Comparison of ENCODE assay signal across 13 mouse cellular contexts in the genomic region with DNA sequence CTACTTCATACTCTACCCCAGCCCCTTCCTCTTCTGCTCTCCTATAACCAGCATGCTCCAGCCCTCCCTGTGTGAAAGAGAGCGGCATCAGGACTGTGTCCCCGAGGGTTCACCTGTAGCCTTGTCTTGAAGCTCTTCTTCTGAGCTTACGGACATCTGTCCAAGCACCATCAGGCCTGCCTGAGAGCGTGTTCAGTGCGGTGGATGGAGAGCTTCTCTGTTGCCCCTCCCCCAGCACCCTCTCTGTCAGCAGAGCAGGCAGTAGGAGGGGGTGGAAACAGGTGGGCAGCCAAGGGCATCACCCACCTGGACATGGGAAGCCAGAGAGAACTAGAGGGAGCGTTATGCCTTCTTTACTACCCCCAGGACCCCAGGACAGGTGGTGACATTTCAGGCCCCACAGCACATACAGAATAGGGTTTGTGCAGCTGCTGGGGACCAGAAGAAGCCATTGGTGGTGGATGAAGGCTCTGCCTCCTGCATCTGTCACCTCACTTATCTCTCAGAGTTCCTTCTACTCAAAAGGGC. TPM values are rescaled to one million over a fixed set of nuclear protein-coding genes. Genes with fewer than 3 reads are reported as not detected.
DNase-seq lines count a peak whose midpoint lies in the region; ATAC-seq lines count a peak whose summit lies in the region.
"Had no signal": no experiment of that assay in that cellular context is flagged by ENCODE, and none has a peak within 500 bp of the region (broad histone marks: within the 10 kb centered on the region; RNA-seq: fewer than 3 reads in every experiment).

No protein-coding gene starts in this region.

- no peak overlapping the region for H3K4me3 ChIP-seq in forebrain, embryonic 10.5 days
- no peak overlapping the region for H3K4me3 ChIP-seq in forebrain, embryonic 11.5 days (ENCODE audit: low read depth, low read length)
- no peak overlapping the region for H3K4me3 ChIP-seq in forebrain, embryonic 14.5 days (ENCODE audit: low read depth, low read length)
- no peak overlapping the region for H3K4me3 ChIP-seq in hindbrain, embryonic 16.5 days (ENCODE audit: low read length)
- no peak overlapping the region for H3K4me3 ChIP-seq in neural tube, embryonic 13.5 days
- H3K4me3 ChIP-seq: heart, embryonic 13.5 days; limb, embryonic 12.5 days had no signal

- H3K27ac ChIP-seq in forebrain, embryonic 10.5 days: peak overlapping the region; percentile 62; the same call in 1 of the 2 replicates
- H3K27ac ChIP-seq in forebrain, embryonic 11.5 days (ENCODE audit: low read depth, low read length): no peak overlapping the region
- peak overlapping the region; percentile 94 for H3K27ac ChIP-seq in forebrain, embryonic 14.5 days (ENCODE audit: low read depth, low read length)
- peak overlapping the region; percentile 90 for H3K27ac ChIP-seq in hindbrain, embryonic 16.5 days (ENCODE audit: low read depth, low read length)
- H3K27ac ChIP-seq in neural tube, embryonic 13.5 days (replicated peaks): peak overlapping the region; percentile 89
- H3K27ac ChIP-seq: kidney, postnatal 0 days; limb, embryonic 12.5 days; macrophage had no signal

- 79% methylated on average over 6 of the region's 6 CpGs for WGBS in forebrain, embryonic 10.5 days
- 85% methylated on average over 6 of the region's 6 CpGs for WGBS in forebrain, embryonic 11.5 days
- WGBS in forebrain, embryonic 14.5 days: 67% methylated on average over 6 of the region's 6 CpGs
- 45% methylated on average over 6 of the region's 6 CpGs for WGBS in hindbrain, embryonic 16.5 days
- WGBS in neural tube, embryonic 13.5 days: 64% methylated on average over 6 of the region's 6 CpGs

- H3K4me2 ChIP-seq in forebrain, embryonic 11.5 days (ENCODE audit: low read depth, low read length, severe bottlenecking): no peak overlapping the region
- H3K4me2 ChIP-seq in forebrain, embryonic 14.5 days (ENCODE audit: low read length): peak overlapping the region; percentile 22; the same call in 1 of the 2 replicates
- H3K4me2 ChIP-seq in hindbrain, embryonic 16.5 days (ENCODE audit: low read length): no peak overlapping the region
- H3K4me2 ChIP-seq in neural tube, embryonic 13.5 days: peak overlapping the region; percentile 31; the same call in 1 of the 2 replicates
- H3K4me2 ChIP-seq: heart, embryonic 13.5 days; limb, embryonic 12.5 days had no signal

- peaks cover 54% of the 10 kb centered on the region for H3K4me1 ChIP-seq in forebrain, embryonic 10.5 days
- peaks cover 21% of the 10 kb centered on the region for H3K4me1 ChIP-seq in forebrain, embryonic 11.5 days (replicated peaks; ENCODE audit: control insufficient read depth, insufficient read depth, low read length)
- peaks cover 45% of the 10 kb centered on the region for H3K4me1 ChIP-seq in forebrain, embryonic 14.5 days (ENCODE audit: control insufficient read depth, insufficient read depth, low read length)
- peaks cover 74% of the 10 kb centered on the region for H3K4me1 ChIP-seq in hindbrain, embryonic 16.5 days (ENCODE audit: control insufficient read depth, insufficient read depth, low read depth, low read length)
- H3K4me1 ChIP-seq in neural tube, embryonic 13.5 days (replicated peaks): peaks cover 95% of the 10 kb centered on the region

- no peaks in the 10 kb centered on the region for H3K9me3 ChIP-seq in forebrain, embryonic 10.5 days
- H3K9me3 ChIP-seq in forebrain, embryonic 11.5 days (ENCODE audit: control insufficient read depth, low read length): no peaks in the 10 kb centered on the region
- H3K9me3 ChIP-seq in forebrain, embryonic 14.5 days (replicated peaks; ENCODE audit: control insufficient read depth, low read length): no peaks in the 10 kb centered on the region
- no peaks in the 10 kb centered on the region for H3K9me3 ChIP-seq in hindbrain, embryonic 16.5 days (ENCODE audit: control insufficient read depth, low read length)
- H3K9me3 ChIP-seq in neural tube, embryonic 13.5 days: no peaks in the 10 kb centered on the region
- H3K9me3 ChIP-seq: heart, embryonic 13.5 days; limb, embryonic 12.5 days had no signal

- no peak for DNase-seq in forebrain, embryonic 10.5 days (ENCODE audit: extremely low spot score, low spot score)
- no peak for DNase-seq in forebrain, embryonic 11.5 days (ENCODE audit: low spot score)
- no peak for DNase-seq in forebrain, embryonic 14.5 days (ENCODE audit: low spot score)
- no peak for DNase-seq in thymus, postnatal 25 days
- DNase-seq in thymus, postnatal 10 days (ENCODE audit: low spot score in 2 of 2): no peak
- DNase-seq in cerebellum, postnatal 36 days: no peak
- DNase-seq: gastrocnemius, postnatal 36 days had no signal

- H3K27me3 ChIP-seq in forebrain, embryonic 10.5 days (ENCODE audit: poor library complexity, severe bottlenecking): peaks cover 71% of the 10 kb centered on the region
- no peaks in the 10 kb centered on the region for H3K27me3 ChIP-seq in forebrain, embryonic 11.5 days (ENCODE audit: control insufficient read depth, insufficient read depth, low read length)
- no peaks in the 10 kb centered on the region for H3K27me3 ChIP-seq in forebrain, embryonic 14.5 days (replicated peaks; ENCODE audit: control insufficient read depth, insufficient read depth, low read length)
- no peaks in the 10 kb centered on the region for H3K27me3 ChIP-seq in hindbrain, embryonic 16.5 days (replicated peaks; ENCODE audit: control insufficient read depth, insufficient read depth, low read length)
- peaks cover 29% of the 10 kb centered on the region for H3K27me3 ChIP-seq in neural tube, embryonic 13.5 days
- H3K27me3 ChIP-seq: heart, embryonic 13.5 days had no signal

- H3K9ac ChIP-seq in forebrain, embryonic 11.5 days (ENCODE audit: low read length): no peak overlapping the region
- H3K9ac ChIP-seq in forebrain, embryonic 14.5 days (ENCODE audit: low read length): peak overlapping the region; percentile 26; the same call in 1 of the 2 replicates
- H3K9ac ChIP-seq in hindbrain, embryonic 16.5 days (ENCODE audit: low read depth, low read length): peak overlapping the region; percentile 24; the same call in 1 of the 2 replicates
- H3K9ac ChIP-seq in neural tube, embryonic 13.5 days: peak overlapping the region; percentile 48
- H3K9ac ChIP-seq: heart, embryonic 13.5 days; limb, embryonic 12.5 days had no signal

- no peak for ATAC-seq in forebrain, embryonic 11.5 days (replicated peaks; ENCODE audit: low FRiP score)
- no peak; the same call in 1 of the 2 replicates for ATAC-seq in forebrain, embryonic 14.5 days
- no peak; the same call in 1 of the 2 replicates for ATAC-seq in hindbrain, embryonic 16.5 days
- no peak for ATAC-seq in neural tube, embryonic 13.5 days (ENCODE audit: low read depth)

- peaks cover 73% of the 10 kb centered on the region for H3K36me3 ChIP-seq in forebrain, embryonic 10.5 days (replicated peaks)
- H3K36me3 ChIP-seq in forebrain, embryonic 11.5 days (ENCODE audit: control insufficient read depth, insufficient read depth, low read length): peaks cover 5% of the 10 kb centered on the region; the same call in 1 of the 2 replicates
- peaks cover 54% of the 10 kb centered on the region for H3K36me3 ChIP-seq in forebrain, embryonic 14.5 days (ENCODE audit: control insufficient read depth, insufficient read depth, low read length)
- peaks cover 11% of the 10 kb centered on the region for H3K36me3 ChIP-seq in hindbrain, embryonic 16.5 days (ENCODE audit: control insufficient read depth, insufficient read depth, low read length)
- H3K36me3 ChIP-seq in neural tube, embryonic 13.5 days: peaks cover 62% of the 10 kb centered on the region

RNA-seq across cellular contexts. Expression of gene Pipox, which starts 42.3 kb away (rescaled TPM):
- polyA plus RNA-seq in forebrain, embryonic 10.5 days (2016; fragmentation: Nextera tagmentation; extraction: Ambion mirVana): 10.0 and 10.1 TPM in 2 replicates
- 13.6 and 16.0 TPM in 2 replicates for polyA plus RNA-seq in forebrain, embryonic 11.5 days (2014; fragmentation: Nextera tagmentation; extraction: Ambion mirVana)
- 10.1 and 11.4 TPM in 2 replicates for polyA plus RNA-seq in forebrain, embryonic 14.5 days (2014; fragmentation: Nextera tagmentation; extraction: Ambion mirVana)
- 5.9 and 7.7 TPM in 2 replicates for polyA plus RNA-seq in hindbrain, embryonic 16.5 days (2015; fragmentation: Nextera tagmentation; extraction: Ambion mirVana)
- 4.1 and 6.1 TPM in 2 replicates for polyA plus RNA-seq in neural tube, embryonic 13.5 days (2015; fragmentation: Nextera tagmentation; extraction: Ambion mirVana)
- polyA plus RNA-seq: macrophage had no signal

Comparison
In these comparisons a context has a peak if more than half of its experiments do, and no peak if none do; other contexts are left out.
1. H3K4me2 ChIP-seq: peak in forebrain, embryonic 14.5 days (single experiment) and neural tube, embryonic 13.5 days (single experiment); none in forebrain, embryonic 11.5 days (single experiment) and hindbrain, embryonic 16.5 days (single experiment).